Mouse (Mus musculus) thymus, postnatal 25 days (tissue): ENCODE data around the gene Lipk.

Experiments used
- DNase-seq: peaks from one replicate; pipeline ENCODE4 v3.0.0; 2022

Gene Lipk

DNA sequence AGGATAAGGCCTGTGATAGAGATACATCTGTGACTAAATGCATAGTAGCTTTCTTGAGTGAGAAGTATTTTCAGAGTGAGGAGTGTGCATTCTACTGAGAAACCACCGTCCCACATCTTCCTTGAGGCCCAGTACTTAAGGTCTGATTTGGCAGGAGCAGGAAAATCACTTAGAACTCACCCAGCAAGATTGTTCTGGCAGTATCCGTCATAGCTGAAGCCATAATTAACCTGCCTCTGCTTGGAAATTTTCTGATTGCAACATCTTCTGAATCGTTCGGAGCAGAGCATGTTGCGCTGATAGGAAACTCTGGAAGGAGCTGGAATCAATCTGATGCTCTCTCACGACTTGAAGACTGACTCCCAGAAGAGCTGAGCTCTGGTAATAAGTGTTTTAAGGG lies at the start of gene Lipk:
Gene Lipk, plus strand, starts transcription at position 289 of the 400 bp plus-strand sequence.
- no peak for DNase-seq

DNA sequence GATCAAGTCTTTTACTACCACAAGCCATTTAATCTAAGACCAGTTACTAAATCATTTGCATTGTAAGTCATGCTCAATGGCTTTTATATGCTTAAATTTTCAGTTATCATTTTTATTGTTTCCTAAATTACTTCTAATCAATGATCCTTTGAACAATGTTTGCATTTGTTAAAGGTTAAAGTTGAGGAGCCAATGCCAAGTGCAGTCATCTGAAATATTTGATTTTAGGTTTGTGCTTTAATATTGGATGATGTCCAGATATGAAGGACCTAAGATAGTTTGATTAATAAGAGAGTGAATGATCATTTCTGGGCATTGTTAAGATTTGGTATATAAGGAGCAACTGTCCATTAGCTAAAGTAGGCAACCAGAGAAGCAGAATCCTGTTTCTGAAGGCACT lies 47.2 kb upstream of the Lipk start, which contains the start of gene Lipf:
Gene Lipf, plus strand, starts transcription at position 301 of the 400 bp plus-strand sequence.
- no peak for DNase-seq

DNA sequence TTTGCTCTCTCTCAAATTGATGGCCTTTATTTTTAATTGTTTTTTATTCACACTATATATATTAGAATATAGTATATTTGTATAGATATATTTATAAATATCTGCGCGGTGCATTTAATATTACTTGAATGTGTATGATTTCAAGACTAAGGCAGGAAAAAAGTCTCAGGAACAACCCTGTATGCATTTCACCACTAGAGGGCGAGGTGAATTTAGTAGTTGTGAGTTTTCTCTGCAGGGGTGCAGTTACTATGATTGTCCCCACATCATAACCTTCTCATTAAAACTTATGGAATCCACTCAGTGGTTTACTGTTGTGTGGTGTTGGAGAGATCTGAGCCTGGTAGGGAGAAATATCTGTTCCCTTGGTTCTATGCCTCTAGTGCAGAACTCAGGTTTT lies 29.1 kb upstream of the Lipk start:
- no peak for DNase-seq

DNA sequence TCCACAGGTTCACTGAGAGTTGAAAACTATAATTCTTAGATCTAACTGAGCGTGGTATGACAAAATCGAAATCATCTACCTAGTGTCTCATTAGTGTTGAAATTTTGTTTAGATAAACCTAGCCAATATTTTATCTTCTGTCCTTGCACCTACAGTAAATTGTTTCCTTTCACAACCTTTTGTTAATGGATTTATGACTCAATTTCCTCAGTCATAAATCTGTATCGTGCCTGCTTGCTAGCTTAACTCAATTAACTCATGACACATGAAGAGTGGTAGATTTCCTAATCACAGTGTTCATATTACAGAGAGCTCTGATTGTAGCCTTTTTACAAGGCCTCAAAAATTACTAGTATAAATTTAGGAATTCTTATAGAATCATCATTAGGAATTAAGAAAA lies 25.0 kb upstream of the Lipk start:
- DNase-seq: no peak

DNA sequence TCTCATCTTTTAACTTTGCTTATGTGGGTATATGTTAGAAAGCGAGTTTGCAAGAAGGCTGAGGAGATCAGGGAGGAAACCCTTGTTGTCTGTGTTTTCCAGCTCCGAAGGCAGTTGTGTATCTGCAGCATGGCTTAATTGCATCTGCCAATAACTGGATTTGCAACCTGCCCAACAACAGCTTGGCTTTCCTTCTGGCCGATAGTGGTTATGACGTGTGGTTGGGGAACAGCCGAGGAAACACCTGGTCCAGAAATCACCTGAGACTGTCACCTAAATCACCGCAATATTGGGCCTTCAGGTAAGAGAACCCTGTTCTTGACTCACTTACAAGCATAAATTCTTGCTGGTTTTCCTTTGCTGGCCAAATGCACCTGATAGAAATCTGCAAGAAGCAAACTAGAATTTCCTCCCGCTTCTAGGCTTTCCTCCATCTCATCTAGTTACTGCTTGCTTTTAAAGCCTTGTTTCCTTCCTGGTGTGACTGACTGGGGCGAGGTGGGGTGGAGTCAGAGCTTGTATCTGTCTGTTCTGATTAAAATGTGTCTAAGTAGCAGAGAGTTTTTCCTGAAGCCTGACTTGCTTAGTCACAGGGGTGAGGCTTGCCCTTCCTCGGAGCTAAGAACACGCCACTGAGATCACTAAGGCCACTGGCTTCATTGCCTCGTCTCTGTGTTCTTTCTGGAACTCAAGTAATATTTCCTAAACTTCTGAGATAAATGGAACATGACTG lies 13.5 kb downstream of the Lipk start:
- DNase-seq: no peak

DNA sequence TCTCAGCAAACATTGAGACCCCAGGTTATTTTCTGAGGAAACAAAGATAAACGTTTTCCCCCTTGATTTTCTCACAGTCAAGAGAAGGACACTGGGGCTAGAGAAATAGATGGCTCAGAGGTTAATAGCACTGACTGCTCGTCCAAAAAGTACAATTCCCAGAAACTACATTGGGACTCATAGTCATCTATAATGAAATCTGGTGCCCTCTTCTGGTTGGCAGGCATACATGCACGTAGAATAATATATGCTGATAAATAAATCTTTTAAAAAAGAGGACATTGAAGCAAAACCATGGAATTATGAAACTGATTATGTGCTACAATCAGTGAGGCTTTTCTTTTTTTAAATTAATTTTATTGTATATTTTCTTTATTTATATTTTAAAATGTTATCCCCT lies 14.7 kb downstream of the Lipk start:
- DNase-seq: no peak

DNA sequence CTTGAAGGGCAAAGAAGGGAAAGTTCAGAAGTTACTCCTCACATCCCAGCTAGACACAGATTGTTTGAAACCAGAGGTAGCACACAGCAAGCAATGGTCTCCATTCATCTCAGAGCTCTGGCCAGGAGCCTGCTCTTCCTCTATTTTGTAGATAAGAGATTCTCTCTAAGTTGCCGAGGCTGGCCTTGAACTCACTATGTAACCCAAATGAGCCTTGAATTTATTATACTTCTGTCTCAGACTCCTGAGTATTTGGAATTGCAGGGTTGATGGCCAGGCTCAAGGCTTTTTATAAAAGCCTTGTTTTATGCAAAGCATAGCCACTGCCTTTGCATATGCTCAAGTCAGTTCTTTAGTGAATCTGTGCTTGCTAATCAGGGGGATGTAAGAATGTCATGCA lies 31.6 kb downstream of the Lipk start:
- DNase-seq: no peak

DNA sequence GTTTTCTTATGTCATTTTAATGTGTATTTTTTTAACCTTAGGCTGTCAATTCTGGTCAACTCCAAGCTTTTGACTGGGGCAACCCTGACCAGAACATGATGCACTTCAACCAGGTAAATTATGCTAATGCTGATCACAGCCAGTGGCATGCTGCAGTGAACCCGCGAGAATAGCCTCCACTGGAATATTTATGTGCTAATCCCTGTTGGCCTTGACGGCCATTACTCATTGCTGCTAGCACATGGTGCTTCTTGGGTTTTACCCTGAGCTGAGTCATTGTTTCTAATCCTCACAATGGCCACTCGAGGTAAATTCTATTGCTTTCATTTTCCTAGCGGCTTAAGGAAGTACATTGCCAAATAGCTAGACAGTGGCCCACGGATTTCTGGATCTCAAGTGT lies 34.9 kb downstream of the Lipk start:
- no peak for DNase-seq

DNA sequence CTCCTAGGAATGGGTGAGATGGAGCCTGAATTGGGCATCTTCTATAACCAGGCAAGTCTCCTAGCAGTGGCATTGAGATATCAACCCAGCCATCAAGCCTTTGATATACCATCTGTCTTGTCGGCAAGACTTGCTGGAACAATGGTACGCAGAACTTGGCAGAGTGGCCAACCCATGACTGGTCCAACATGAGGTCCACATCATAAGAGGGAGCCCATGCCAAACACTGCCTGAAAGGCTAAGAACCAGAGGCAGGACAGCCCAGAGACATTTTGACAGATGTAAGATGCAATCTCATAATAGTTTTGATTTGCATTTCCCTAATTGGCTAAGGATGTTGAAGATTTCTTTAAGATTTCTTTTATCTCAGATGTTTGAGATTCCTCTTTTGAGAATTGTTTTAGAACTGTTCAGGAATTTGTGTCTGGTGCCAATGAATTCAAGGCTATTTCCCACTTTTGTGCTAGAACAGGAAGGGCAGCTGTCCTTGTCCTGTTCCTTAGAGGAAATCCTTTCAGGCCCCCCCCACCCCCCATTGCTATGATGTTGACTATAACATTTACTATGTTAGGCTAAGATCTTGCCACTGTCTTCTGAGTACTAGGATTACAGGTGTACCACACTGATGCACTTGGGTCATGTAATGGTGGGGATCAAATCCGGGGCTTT lies 41.4 kb downstream of the Lipk start:
- no peak for DNase-seq

DNA sequence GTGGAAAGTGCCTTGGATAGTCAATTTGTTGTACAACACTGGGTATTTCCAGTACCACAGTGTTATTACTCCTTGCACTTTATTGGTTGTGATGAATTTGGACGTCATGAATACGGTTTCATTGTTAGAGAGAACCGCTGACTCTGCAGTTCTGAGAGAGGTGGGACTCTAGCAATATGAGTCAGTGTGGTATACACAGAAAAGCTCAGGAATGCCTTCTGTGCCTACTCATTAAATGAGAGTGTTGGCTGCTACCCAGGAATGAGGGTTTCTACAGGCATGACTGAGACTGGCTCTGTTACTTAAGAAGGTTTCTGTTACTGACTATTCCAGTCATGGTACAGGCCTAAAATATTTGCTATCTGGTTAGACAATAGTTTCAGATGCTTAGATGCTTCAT lies 43.4 kb downstream of the Lipk start:
- DNase-seq: no peak

DNA sequence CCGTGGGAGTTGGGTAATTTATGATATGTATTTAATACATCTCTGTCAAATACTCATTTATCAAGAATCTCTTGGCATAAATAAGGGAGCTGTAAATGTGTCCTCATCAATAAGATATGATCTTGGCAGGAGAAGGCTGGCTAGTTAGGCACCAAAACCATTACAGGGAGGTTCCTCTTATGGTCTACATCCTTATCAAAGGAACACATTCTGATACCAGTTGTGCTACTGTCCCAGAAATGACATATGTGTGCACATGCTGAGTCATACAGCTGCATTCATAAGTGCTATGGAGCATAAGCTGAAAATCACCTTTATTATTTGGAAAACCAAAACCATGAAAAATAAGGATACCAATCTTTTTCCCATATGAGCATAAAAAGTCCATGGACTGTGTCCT lies 55.5 kb downstream of the Lipk start:
- DNase-seq: no peak

DNA sequence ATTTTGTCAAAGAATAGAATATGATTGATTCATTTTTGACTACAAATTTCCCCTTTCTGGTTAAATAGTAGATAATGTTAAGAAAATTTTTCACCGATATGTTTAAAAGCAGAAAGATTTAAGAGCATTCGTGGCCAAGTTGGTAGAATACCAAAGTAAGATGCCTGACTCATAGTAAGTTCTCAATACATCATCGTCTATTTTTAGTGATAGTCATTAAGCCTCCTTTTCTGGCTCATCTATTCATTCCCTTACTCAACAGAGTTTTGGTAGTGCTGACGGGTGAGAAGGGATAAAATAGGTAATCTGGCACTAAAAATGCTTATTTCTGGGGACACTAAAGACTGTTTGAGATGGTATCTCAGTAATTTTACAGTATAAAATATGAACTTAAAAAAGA lies 56.0 kb downstream of the Lipk start:
- DNase-seq: no peak

DNA sequence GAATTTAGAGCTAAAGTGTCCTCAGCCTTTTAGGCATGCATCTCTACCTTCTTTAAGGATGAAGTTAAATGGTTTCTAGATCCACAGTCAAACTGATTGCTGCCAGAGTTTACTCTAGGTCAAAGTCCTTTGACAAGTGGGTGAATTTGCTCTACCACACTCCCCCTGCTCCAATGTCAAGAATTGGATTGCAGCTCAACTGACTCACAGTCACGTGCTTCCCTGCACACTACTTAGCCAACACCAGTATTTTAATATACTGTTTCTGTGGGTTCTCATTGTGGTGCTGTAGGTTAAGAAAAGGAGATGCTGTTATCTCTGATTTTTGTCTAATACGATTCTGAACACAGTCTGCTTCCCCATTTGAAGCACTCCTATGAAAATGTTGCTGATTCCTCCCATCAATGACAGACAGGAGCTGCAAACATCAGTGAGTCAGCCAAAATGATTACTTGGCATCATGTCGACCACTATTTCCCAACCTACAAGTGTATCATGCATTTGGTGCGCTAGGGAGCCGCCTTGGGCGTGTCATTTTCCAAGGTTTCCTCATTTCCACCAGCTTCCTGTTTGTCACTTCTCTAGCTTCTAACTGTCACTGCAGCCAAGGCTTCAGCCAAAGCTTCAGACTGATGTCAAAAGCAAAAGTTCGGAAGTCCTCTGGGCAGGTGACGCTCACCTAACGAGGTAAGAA lies 58.8 kb downstream of the Lipk start, which contains the start of gene Lipn:
Gene Lipn, plus strand, starts transcription at position 580 of the 694 bp plus-strand sequence.
- no peak for DNase-seq

DNA sequence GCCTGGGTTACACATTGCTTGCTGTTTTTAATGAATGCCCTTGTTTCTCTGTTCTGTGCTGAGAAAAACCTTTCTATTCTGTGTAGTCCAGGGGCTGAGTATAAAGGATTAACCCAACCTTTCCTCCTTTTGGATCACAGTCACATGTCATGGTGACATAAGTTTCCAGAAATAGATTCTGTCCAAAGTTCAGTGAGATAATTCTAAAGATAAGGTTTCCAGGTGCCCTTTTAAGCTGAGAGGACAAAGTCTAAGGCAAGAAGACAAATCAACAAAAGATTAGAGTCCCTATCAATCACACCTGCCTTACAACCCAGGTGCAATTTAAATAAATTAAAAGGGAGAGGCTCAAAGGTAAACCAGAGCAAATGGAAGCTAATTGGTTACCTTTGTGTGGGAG lies 66.1 kb downstream of the Lipk start:
- no peak for DNase-seq

DNA sequence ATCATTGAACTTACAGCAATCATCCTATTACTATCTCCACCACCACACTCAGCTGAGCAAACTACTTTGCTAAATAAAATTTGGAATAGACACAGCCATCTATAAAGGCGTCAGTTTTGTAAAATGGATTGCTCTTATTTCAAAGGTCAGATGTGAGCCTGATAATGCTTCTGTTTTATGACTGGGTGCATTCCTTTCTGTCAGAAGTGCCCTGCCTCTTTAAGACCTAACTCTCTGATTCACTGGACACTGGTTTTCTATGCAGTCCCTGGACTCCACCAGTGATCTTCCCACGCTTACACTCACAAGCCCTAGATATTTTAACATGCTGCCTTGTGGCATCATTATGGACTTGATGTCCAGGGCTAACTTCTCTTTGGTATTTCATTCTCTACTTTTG lies 70.0 kb downstream of the Lipk start:
- no peak for DNase-seq

DNA sequence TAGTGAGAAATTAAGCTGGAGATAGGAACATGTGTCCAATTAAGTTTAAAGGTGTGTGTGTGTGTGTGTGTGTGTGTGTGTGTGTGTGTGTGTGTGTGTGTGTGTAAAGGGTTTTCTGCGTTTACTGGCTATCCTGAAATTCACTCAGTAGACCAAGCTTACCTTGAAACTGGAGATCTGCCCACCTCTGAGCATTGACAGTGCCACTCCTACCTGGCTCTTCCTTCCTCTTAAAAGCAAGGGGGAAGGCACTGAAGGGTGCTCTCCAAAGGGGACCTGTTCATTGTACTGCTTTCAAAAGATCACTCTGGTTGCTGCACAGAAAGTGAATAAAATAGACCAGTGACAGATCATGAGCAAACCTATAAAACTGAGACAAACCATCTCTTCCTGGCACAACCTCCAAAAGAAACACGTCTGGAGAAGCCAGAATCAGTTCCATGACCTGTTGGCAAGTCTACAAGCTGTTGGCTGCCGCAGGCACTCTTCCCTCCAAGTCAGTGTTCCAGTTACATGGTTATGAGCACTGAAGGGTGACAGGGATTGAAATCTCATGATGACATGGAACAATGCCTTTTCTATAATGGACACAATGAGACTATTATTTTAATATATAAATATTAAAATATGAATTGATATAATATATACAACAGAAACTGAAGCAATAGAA lies 81.1 kb downstream of the Lipk start:
- DNase-seq: no peak

DNA sequence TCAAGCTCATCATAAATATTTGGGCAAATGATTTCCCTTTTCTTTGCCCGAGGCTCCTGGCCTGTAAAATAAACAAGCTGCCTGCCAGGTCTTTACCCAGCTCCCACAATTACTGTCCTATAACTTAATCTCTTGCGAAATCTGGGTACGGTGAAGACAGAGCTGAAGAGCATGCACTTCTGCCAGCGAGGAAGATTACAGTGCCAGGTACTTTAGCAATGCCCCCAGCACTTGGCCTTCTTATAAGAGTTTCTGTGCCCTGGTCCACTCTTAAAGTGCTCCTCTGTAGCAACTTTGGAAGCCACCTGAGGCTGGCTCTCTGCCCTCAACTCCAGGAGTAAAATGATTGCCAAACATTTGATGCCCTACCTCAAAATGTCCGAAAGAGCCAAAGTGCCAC lies 87.3 kb downstream of the Lipk start:
- no peak for DNase-seq

DNA sequence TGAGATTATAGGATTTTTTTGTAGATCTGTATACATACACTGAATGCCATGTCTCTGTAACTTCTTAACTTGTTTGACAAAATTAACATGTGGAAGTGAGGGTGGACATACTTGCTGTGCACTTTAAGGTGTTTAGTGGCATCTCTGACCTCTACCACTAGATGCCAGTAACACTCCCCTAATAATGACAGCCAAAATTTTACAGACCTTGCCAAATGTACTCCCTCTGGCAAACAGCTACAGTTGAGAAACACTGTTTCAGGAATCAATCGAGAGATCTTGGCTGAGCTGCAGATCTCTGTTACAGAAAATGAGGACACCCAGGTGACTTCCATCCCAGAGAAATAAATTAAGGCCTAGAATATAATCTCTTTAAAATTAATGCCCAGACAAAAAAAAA lies 88.1 kb downstream of the Lipk start:
- no peak for DNase-seq
